Mouse (Mus musculus): ENCODE results near the gene Crebl2.

GRCm38 (mm10) chr6:134872236-134872635, 42.3 kb downstream of the Crebl2 start:
- TF ChIP-seq CTCF (IDR thresholded peaks at IDR 0.05; ENCODE audit: extremely low read depth, insufficient read length, insufficient replicate concordance, low read depth, low read length), result no peak
- TF ChIP-seq POLR2A (IDR thresholded peaks at IDR 0.05; ENCODE audit: low read depth, low read length), result no peak
